Mouse (Mus musculus): ENCODE data around the gene Tmub1. TPM values are rescaled to one million over a fixed set of nuclear protein-coding genes. Genes with fewer than 3 reads are reported as not detected.
A peak's percentile ranks its signal among the peaks of the same experiment; 100 is the strongest.

Tmub1 gene
- polyA plus RNA-seq, 1 experiment: 135 TPM

DNA sequence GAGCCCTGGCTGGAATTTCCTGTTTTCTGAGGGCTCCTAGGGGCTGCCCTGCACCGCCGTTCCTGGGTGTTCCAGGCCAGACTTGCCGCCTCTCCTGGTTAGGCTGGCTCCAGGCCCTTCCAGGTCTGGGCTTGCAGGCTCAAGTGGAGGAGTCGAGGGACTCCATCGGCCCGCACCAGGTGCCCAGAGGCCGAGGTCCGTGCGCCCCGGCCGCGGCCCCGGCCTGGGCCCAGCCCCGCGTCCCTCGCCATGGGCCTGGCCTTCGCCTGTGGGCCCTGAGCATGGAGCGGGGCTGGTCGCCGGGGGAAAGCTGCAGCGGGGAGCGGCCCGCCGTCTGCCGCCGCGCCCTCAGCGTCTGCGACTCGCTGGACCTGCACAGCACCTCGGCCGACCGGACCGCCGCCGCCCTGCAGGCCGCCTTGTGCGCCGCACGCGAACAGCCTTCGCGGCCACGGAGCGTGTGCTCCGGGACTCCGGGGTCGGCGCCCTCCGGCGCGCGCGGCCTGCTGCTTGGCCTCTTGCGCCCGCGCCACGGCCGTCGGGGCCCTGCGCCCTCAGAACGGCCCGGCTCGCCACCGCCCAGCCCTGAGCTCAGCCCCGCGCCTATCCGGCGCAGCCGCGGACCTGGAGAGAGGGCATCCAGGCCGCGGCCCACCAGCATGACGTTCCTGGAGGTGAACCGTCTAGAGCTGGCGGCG, 26.5 kb upstream of the Tmub1 start:
- Histone ChIP-seq H3K27ac (ENCODE audit: insufficient read depth, low read depth, low read length) (no peak overlapping the region), H3K4me3 (ENCODE audit: low read depth, low read length) (peak overlapping the region; percentile 68), H3K4me1 (ENCODE audit: control insufficient read depth, insufficient read depth, insufficient read length, low read length) (peaks cover 22% of the 10 kb centered on the region), H3K27me3 (ENCODE audit: control insufficient read depth, insufficient read depth, low read length) (no peaks in the 10 kb centered on the region), H3K36me3 (ENCODE audit: control insufficient read depth, insufficient read depth, low read length) (peaks cover 18% of the 10 kb centered on the region)
- TF ChIP-seq CTCF (IDR thresholded peaks at IDR 0.05; ENCODE audit: extremely low read depth, insufficient read length, insufficient replicate concordance, low read depth, low read length) (no peak), POLR2A (IDR thresholded peaks at IDR 0.05; ENCODE audit: low read depth, low read length) (no peak)
- 13% methylated on average over 77 of the region's 77 CpGs for WGBS

DNA sequence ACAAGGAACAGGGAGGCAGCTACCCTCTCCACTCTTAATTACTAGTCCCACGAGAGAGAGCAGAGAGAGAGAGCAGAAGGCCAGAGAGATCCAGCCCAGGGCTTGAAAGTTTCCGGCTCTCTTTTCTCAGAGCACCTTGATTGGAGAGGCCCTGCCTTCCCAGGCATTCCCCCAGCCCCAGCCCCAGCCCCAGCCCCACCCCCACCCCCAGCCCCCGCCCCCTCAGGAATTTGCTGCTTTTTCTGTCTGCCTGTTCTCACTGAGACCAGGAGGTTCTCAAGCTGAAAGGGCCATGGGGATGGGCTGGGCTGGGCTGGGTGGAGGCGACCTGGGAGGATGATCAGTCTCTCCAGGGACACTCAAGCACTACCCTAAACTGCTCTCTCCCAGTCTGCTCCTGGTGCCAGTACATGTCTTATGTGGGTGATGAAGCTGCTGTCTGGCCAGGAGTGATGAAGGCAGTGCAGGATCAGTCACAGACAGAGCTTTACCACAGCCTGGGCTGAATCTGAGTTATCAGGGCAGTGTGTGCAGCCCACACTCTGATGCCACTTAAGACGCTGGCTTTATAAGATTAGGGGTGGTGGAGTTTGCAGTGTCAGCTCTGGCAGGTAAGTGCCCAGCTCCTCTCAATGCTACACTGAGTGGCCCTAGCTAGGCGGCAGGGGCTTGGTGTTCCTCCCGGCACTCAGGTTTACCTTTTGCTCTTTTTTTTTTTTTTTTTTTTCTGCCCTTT, 25.4 kb upstream of the Tmub1 start:
- H3K4me1 ChIP-seq (ENCODE audit: control insufficient read depth, insufficient read depth, insufficient read length, low read length): peaks cover 22% of the 10 kb centered on the region
- H3K27me3 ChIP-seq (ENCODE audit: control insufficient read depth, insufficient read depth, low read length): no peaks in the 10 kb centered on the region
- 72% methylated on average over 7 of the region's 7 CpGs for WGBS
- no peak overlapping the region for H3K27ac ChIP-seq (ENCODE audit: insufficient read depth, low read depth, low read length)
- TF ChIP-seq CTCF (IDR thresholded peaks at IDR 0.05; ENCODE audit: extremely low read depth, insufficient read length, insufficient replicate concordance, low read depth, low read length): no peak
- TF ChIP-seq POLR2A (IDR thresholded peaks at IDR 0.05; ENCODE audit: low read depth, low read length): no peak
- H3K36me3 ChIP-seq (ENCODE audit: control insufficient read depth, insufficient read depth, low read length): peaks cover 11% of the 10 kb centered on the region
- H3K4me3 ChIP-seq (ENCODE audit: low read depth, low read length): no peak overlapping the region

DNA sequence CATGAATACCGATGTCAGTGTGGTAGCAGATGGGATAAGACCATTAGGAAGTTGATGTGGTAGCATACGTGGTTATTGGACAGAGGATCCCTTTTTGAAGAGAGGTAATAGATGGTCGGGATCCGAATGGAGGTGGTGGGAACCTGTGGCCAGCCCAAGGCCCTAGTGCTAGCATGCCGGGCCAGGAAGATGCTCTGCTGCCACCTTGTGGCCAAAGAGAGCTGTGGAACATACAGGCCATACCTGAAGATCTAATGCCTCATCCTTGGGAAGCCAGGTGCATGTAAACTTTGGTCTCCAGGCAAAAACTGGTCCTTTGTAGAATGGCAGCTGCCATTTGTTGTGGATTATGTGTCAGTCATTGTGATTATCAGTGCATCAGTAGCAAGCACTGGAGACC, 22.9 kb upstream of the Tmub1 start:
- Histone ChIP-seq H3K4me3 (ENCODE audit: low read depth, low read length) (no peak overlapping the region), H3K27me3 (ENCODE audit: control insufficient read depth, insufficient read depth, low read length) (no peaks in the 10 kb centered on the region), H3K36me3 (ENCODE audit: control insufficient read depth, insufficient read depth, low read length) (no peaks in the 10 kb centered on the region), H3K4me1 (ENCODE audit: control insufficient read depth, insufficient read depth, insufficient read length, low read length) (peaks cover 16% of the 10 kb centered on the region), H3K27ac (ENCODE audit: insufficient read depth, low read depth, low read length) (no peak overlapping the region)
- 9% methylated on average over 5 of the region's 5 CpGs for WGBS
- TF ChIP-seq POLR2A (IDR thresholded peaks at IDR 0.05; ENCODE audit: low read depth, low read length): no peak
- TF ChIP-seq CTCF (IDR thresholded peaks at IDR 0.05; ENCODE audit: extremely low read depth, insufficient read length, insufficient replicate concordance, low read depth, low read length): peak; percentile 94

DNA sequence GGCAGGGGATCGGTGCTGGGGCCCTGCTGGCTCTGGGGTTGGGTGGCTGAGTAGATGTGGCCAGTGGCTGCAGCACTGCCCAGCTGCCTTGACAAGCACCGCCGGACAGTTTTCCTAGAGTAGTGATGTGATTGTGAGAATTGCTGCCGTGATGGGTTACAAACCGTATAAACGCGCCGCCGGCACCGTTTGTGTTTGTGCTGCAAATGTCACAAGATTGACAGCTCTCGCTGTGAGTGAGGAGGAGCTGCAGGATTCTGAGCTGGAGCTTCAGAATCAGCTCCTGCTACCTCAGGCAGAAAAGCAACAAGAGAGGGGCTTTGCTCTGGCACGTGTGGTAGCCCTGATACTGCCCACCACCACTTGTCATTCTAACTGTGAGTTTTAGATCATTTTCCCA, 19.1 kb upstream of the Tmub1 start:
- no peak overlapping the region for H3K27ac ChIP-seq (ENCODE audit: insufficient read depth, low read depth, low read length)
- no peaks in the 10 kb centered on the region for H3K27me3 ChIP-seq (ENCODE audit: control insufficient read depth, insufficient read depth, low read length)
- 83% methylated on average over 12 of the region's 12 CpGs for WGBS
- no peaks in the 10 kb centered on the region for H3K36me3 ChIP-seq (ENCODE audit: control insufficient read depth, insufficient read depth, low read length)
- no peak overlapping the region for H3K4me3 ChIP-seq (ENCODE audit: low read depth, low read length)
- no peak for TF ChIP-seq POLR2A (IDR thresholded peaks at IDR 0.05; ENCODE audit: low read depth, low read length)
- no peak for TF ChIP-seq CTCF (IDR thresholded peaks at IDR 0.05; ENCODE audit: extremely low read depth, insufficient read length, insufficient replicate concordance, low read depth, low read length)
- no peaks in the 10 kb centered on the region for H3K4me1 ChIP-seq (ENCODE audit: control insufficient read depth, insufficient read depth, insufficient read length, low read length)

DNA sequence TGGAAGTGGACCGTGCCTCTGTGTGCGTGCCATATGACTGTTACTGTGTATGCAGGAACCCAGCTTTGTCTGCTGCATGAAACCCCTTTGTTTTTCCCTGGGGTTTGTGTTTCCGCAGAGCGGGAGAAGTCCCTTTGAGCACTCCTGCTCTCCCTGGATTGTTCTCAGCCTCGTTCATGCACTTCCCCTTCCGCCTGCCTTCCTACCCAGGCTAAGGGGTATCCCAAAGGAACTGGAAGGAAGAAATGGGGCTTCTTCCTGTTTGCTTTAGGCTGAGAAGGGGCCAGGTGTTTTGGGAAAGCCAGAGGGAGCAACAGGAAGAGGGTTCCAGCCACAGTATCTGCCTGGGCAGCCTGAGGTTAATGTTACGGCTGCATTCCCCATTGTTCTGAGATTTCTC, 8.0 kb upstream of the Tmub1 start:
- no peaks in the 10 kb centered on the region for H3K27me3 ChIP-seq (ENCODE audit: control insufficient read depth, insufficient read depth, low read length)
- 77% methylated on average over 7 of the region's 7 CpGs for WGBS
- TF ChIP-seq CTCF (IDR thresholded peaks at IDR 0.05; ENCODE audit: extremely low read depth, insufficient read length, insufficient replicate concordance, low read depth, low read length): no peak
- TF ChIP-seq POLR2A (IDR thresholded peaks at IDR 0.05; ENCODE audit: low read depth, low read length): no peak
- peaks cover 11% of the 10 kb centered on the region for H3K4me1 ChIP-seq (ENCODE audit: control insufficient read depth, insufficient read depth, insufficient read length, low read length)
- no peak overlapping the region for H3K27ac ChIP-seq (ENCODE audit: insufficient read depth, low read depth, low read length)
- no peaks in the 10 kb centered on the region for H3K36me3 ChIP-seq (ENCODE audit: control insufficient read depth, insufficient read depth, low read length)
- no peak overlapping the region for H3K4me3 ChIP-seq (ENCODE audit: low read depth, low read length)

DNA sequence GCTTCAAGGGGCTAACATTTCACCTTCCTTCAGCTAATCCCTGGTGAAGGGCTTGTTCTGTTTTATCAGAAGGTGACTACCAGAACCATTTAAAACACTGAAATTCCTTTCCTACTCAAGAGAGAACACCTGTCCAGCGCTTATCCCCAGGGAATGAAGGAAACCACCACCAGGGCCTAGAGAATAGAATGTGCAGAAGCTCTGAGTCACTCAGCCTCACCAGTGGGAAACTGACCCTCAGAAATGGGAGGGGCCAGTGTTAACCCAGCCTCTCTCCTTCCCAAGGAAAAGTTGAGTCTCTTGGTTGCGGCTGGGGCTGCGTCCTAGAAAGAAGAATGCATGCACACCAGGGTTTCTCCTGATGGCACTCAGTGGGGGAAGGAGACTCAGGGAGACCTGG, 7.4 kb upstream of the Tmub1 start:
- Histone ChIP-seq H3K4me3 (ENCODE audit: low read depth, low read length) (no peak overlapping the region), H3K27me3 (ENCODE audit: control insufficient read depth, insufficient read depth, low read length) (no peaks in the 10 kb centered on the region), H3K4me1 (ENCODE audit: control insufficient read depth, insufficient read depth, insufficient read length, low read length) (peaks cover 11% of the 10 kb centered on the region), H3K27ac (ENCODE audit: insufficient read depth, low read depth, low read length) (no peak overlapping the region), H3K36me3 (ENCODE audit: control insufficient read depth, insufficient read depth, low read length) (no peaks in the 10 kb centered on the region)
- no peak for TF ChIP-seq POLR2A (IDR thresholded peaks at IDR 0.05; ENCODE audit: low read depth, low read length)
- no peak for TF ChIP-seq CTCF (IDR thresholded peaks at IDR 0.05; ENCODE audit: extremely low read depth, insufficient read length, insufficient replicate concordance, low read depth, low read length)
- WGBS: 80% methylated on average over 3 of the region's 3 CpGs

DNA sequence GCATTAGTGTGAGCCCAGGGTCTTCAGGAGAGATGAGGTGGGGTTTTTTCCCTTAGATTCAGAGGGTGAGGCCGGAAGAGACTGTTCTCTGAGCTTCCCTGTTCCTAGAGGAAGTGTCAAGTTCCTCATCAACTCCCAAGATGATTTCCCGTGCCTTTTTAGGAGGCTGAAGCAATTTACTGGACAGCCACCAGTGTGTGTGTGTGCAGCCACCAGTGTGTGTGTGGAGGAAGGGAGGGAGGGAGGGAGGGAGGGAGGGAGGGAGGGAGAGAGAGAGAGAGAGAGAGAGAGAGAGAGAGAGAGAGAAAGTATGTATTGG, 6.3 kb upstream of the Tmub1 start:
- H3K4me1 ChIP-seq (ENCODE audit: control insufficient read depth, insufficient read depth, insufficient read length, low read length): peaks cover 11% of the 10 kb centered on the region
- no peaks in the 10 kb centered on the region for H3K36me3 ChIP-seq (ENCODE audit: control insufficient read depth, insufficient read depth, low read length)
- H3K4me3 ChIP-seq (ENCODE audit: low read depth, low read length): no peak overlapping the region
- TF ChIP-seq CTCF (IDR thresholded peaks at IDR 0.05; ENCODE audit: extremely low read depth, insufficient read length, insufficient replicate concordance, low read depth, low read length): no peak
- TF ChIP-seq POLR2A (IDR thresholded peaks at IDR 0.05; ENCODE audit: low read depth, low read length): no peak
- WGBS: 41% methylated on average over 2 of the region's 2 CpGs
- H3K27me3 ChIP-seq (ENCODE audit: control insufficient read depth, insufficient read depth, low read length): no peaks in the 10 kb centered on the region
- no peak overlapping the region for H3K27ac ChIP-seq (ENCODE audit: insufficient read depth, low read depth, low read length)

Data from small intestine, adult 2 months (tissue).